Mouse (Mus musculus) midbrain, embryonic 13.5 days (tissue): ENCODE results near the gene Cish. TPM values are rescaled to one million over a fixed set of nuclear protein-coding genes. Genes with fewer than 3 reads are reported as not detected.
A peak's percentile ranks its signal among the peaks of the same experiment; 100 is the strongest.

ENCODE experiments used
- ATAC-seq: fragments of 200-750 bp; cut with Nextera tagmentation; 2 replicates; pipeline ENCODE4 v1.8.0; 2017; ENCODE audit warnings: mild to moderate bottlenecking, moderate TSS enrichment, moderate library complexity
- H3K27ac ChIP-seq: fragments of 300-500 bp; sonication (generic); 2 replicates; pipeline ENCODE4 v1.5.1; 2015; ENCODE audit warnings: inconsistent platforms, mild to moderate bottlenecking, moderate library complexity
- H3K27me3 ChIP-seq: fragments of 300-500 bp; sonication (generic); 2 replicates; pipeline ENCODE4 v1.6.1; 2015; ENCODE audit warnings: mild to moderate bottlenecking, inconsistent platforms
- H3K36me3 ChIP-seq: fragments of 300-500 bp; sonication (generic); 2 replicates; pipeline ENCODE4 v1.6.1; 2015; ENCODE audit warnings: mild to moderate bottlenecking, inconsistent platforms
- H3K4me1 ChIP-seq: fragments of 300-500 bp; sonication (generic); replicated peaks from 2 replicates; pipeline ENCODE4 v1.6.1; 2015; ENCODE audit warnings: inconsistent platforms
- H3K4me2 ChIP-seq: fragments of 300-500 bp; sonication (generic); replicated peaks from 2 replicates; pipeline ENCODE4 v1.6.1; 2015; ENCODE audit warnings: moderate library complexity, mild to moderate bottlenecking, inconsistent platforms
- H3K4me3 ChIP-seq: fragments of 300-500 bp; sonication (generic); replicated peaks from 2 replicates; pipeline ENCODE4 v1.5.1; 2015; ENCODE audit warnings: mild to moderate bottlenecking, inconsistent platforms
- H3K9ac ChIP-seq: fragments of 300-500 bp; sonication (generic); replicated peaks from 2 replicates; pipeline ENCODE4 v1.6.1; 2015; ENCODE audit warnings: mild to moderate bottlenecking, inconsistent platforms
- H3K9me3 ChIP-seq: fragments of 300-500 bp; sonication (generic); 2 replicates; pipeline ENCODE4 v1.6.1; 2016; ENCODE audit warnings: mild to moderate bottlenecking, inconsistent platforms
- WGBS: fragments of 180-500 bp; shearing (Covaris S2); methylation state at CpG from one replicate; pipeline ENCODE4 v1.1.7; 2015; 5-methylcytosine and 5-hydroxymethylcytosine counted together
- polyA plus RNA-seq: library from polyadenylated mRNA; unstranded; fragments of >200 nt; fragmentation: Nextera tagmentation; extraction: Ambion mirVana; gene quantifications from 2 replicates; pipeline ENCODE4 v1.2.1, GENCODE M21; 2015

Cish gene
- polyA plus RNA-seq = 6.3 and 6.6 TPM in 2 replicates

- Histone ChIP-seq H3K27ac (0 out of 2 replicates have a peak within 1 kb of the TSS, but pooled peaks have one; percentile 27), H3K36me3 (peaks cover 6% of the 10 kb centered on the region), H3K9ac (peak within 1 kb of the TSS; percentile 76), H3K4me1 (peaks cover 15% of the 10 kb centered on the region), H3K27me3 (peaks cover 18% of the 10 kb centered on the region), H3K9me3 (no peaks in the 10 kb centered on the region), H3K4me3 (peak within 1 kb of the TSS; percentile 68), H3K4me2 (peak within 1 kb of the TSS; percentile 90)
- no peak for ATAC-seq
These were observed at the start of gene Cish for GRCm38 (mm10) chr9:107296016-107296040. Cish (plus strand) TSS chr9:107296026.

DNA sequence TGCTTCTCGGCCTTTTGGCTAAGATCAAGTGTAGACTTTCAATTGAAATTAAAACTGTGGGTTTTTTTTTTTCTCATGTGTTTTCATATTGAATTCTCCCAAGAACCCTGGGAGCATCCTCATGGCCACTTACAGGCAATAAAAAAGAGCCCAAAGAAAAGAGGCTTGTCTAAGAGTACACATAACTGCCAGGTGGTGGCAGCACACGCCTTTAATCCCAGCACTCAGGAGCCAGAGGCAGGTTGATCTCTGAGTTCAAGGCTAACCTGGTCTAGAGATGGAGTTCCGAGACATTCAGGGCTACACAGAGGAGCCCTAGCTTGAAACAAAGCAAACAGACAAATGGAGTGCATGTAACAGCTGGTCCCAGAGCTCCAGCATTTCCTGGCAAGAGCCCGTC is 49.7 kb upstream of the Cish start:
- no peak overlapping the region for H3K4me2 ChIP-seq

GRCm38 (mm10) chr9:107249154-107249553 is 46.7 kb upstream of the Cish start:
- H3K36me3 ChIP-seq = no peaks in the 10 kb centered on the region
- no peak overlapping the region for H3K4me2 ChIP-seq
- H3K27me3 ChIP-seq = no peaks in the 10 kb centered on the region
- no peak overlapping the region for H3K9ac ChIP-seq
- no peak overlapping the region for H3K4me3 ChIP-seq
- H3K4me1 ChIP-seq = peaks cover 12% of the 10 kb centered on the region
- no peak for ATAC-seq
- no peaks in the 10 kb centered on the region for H3K9me3 ChIP-seq
- WGBS = 79% methylated on average over 6 of the region's 6 CpGs
- H3K27ac ChIP-seq = no peak overlapping the region

More for the DNA sequence above, 49.7 kb upstream of the Cish start:
- Histone ChIP-seq H3K36me3 (no peaks in the 10 kb centered on the region), H3K9me3 (no peaks in the 10 kb centered on the region), H3K9ac (no peak overlapping the region), H3K4me1 (peaks cover under 1% of the 10 kb centered on the region; the same call in 1 of the 2 replicates), H3K27me3 (no peaks in the 10 kb centered on the region), H3K4me3 (no peak overlapping the region), H3K27ac (no peak overlapping the region)
- 67% methylated on average over 4 of the region's 4 CpGs for WGBS
- ATAC-seq = no peak

- H3K36me3 ChIP-seq = no peaks in the 10 kb centered on the region
- no peaks in the 10 kb centered on the region for H3K27me3 ChIP-seq
- no peak for ATAC-seq
- H3K4me3 ChIP-seq = no peak overlapping the region
- H3K9ac ChIP-seq = no peak overlapping the region
- no peak overlapping the region for H3K27ac ChIP-seq
- H3K9me3 ChIP-seq = no peaks in the 10 kb centered on the region
- H3K4me2 ChIP-seq = no peak overlapping the region
- 85% methylated on average over 14 of the region's 14 CpGs for WGBS
- H3K4me1 ChIP-seq = peaks cover 28% of the 10 kb centered on the region
These were observed 45.1 kb upstream of the Cish start for GRCm38 (mm10) chr9:107250416-107251337.

DNA sequence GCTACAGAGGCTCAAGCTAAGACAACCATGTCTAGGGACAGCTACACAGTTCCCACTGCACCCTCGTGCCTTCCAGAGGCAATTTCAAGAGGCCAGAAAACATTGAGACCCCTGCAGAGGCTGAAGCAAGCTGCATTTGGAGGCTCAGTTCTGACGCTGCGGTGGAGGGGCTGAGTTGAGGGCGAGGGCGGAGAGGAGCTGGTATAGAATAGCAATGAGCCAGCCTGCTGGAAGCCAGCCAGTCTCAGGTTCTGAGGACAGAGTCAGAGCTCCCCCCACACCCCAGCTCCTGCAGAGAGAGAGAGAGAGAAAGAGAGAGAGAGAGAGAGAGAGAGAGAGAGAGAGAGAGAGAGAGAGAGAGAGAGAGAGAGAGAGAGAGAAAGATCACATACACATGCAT is 43.7 kb upstream of the Cish start:
- Histone ChIP-seq H3K9me3 (no peaks in the 10 kb centered on the region), H3K4me1 (peaks cover 34% of the 10 kb centered on the region), H3K4me3 (no peak overlapping the region), H3K27ac (peak overlapping the region; percentile 78), H3K9ac (0 out of 2 replicates have a peak overlapping the region, but pooled peaks have one; percentile 20), H3K36me3 (no peaks in the 10 kb centered on the region), H3K4me2 (no peak overlapping the region; the same call in 1 of the 2 replicates), H3K27me3 (no peaks in the 10 kb centered on the region)
- 6% methylated on average over 5 of the region's 5 CpGs for WGBS
- peak; percentile 81 for ATAC-seq

- peak; percentile 54; the same call in 1 of the 2 replicates for ATAC-seq
- H3K4me3 ChIP-seq = no peak overlapping the region
- H3K4me2 ChIP-seq = no peak overlapping the region
- 79% methylated on average over 12 of the region's 12 CpGs for WGBS
- no peaks in the 10 kb centered on the region for H3K36me3 ChIP-seq
- H3K9me3 ChIP-seq = no peaks in the 10 kb centered on the region
- no peaks in the 10 kb centered on the region for H3K27me3 ChIP-seq
- peaks cover 34% of the 10 kb centered on the region for H3K4me1 ChIP-seq
- peak overlapping the region; percentile 30; the same call in 1 of the 2 replicates for H3K27ac ChIP-seq
- H3K9ac ChIP-seq = 0 out of 2 replicates have a peak overlapping the region, but pooled peaks have one; percentile 6
These were observed 41.4 kb upstream of the Cish start for GRCm38 (mm10) chr9:107254476-107254875.

DNA sequence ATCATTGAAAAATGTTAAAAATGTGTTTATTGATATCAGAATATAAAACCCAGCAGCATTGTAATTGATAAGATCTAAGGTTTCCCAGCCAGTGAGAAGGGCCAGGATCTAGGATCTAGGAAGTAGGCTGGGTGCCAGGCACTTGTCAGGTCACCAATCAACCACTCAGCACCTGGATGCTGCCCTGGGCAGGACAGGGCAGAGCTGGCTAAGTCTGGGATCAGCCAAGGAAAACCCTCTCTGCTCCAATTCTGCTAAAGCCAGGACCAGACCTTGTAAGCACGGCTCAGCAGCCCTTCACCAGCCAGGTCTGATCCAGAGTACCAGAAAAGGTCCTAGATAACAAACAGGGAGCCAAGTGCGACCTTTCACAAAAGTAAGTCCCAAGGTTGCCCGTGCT is 40.9 kb upstream of the Cish start:
- H3K27ac ChIP-seq = peak overlapping the region; percentile 30; the same call in 1 of the 2 replicates
- H3K4me2 ChIP-seq = no peak overlapping the region
- 86% methylated on average over 3 of the region's 3 CpGs for WGBS
- no peaks in the 10 kb centered on the region for H3K27me3 ChIP-seq
- H3K36me3 ChIP-seq = no peaks in the 10 kb centered on the region
- no peak for ATAC-seq
- H3K4me3 ChIP-seq = no peak overlapping the region
- no peak overlapping the region for H3K9ac ChIP-seq
- H3K4me1 ChIP-seq = peaks cover 34% of the 10 kb centered on the region
- no peaks in the 10 kb centered on the region for H3K9me3 ChIP-seq

DNA sequence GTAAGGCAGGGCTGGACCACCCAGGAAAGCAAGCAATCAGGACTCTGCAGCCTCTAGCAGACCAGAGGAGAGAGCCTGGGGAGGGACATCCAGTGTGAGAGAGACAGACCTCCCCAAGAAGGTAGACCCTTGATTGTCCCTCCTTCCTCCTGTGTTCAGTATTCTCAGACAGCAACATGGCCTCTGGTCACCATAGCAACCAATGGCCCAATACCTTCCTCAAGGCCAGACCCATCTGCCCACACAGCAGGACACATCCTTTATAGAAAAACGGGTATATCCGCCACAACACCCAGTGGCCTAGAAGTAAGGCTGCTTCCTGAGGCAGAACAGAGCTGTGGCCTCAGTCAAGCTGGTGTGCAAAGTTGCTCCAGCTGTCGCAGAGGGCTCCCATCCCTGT is 40.2 kb upstream of the Cish start:
- no peak overlapping the region for H3K4me2 ChIP-seq
- H3K36me3 ChIP-seq = no peaks in the 10 kb centered on the region
- peak; percentile 56 for ATAC-seq
- no peaks in the 10 kb centered on the region for H3K9me3 ChIP-seq
- no peaks in the 10 kb centered on the region for H3K27me3 ChIP-seq
- H3K4me1 ChIP-seq = peaks cover 34% of the 10 kb centered on the region
- peak overlapping the region; percentile 68 for H3K27ac ChIP-seq
- H3K4me3 ChIP-seq = no peak overlapping the region
- WGBS = 29% methylated on average over 3 of the region's 3 CpGs
- no peak overlapping the region for H3K9ac ChIP-seq

DNA sequence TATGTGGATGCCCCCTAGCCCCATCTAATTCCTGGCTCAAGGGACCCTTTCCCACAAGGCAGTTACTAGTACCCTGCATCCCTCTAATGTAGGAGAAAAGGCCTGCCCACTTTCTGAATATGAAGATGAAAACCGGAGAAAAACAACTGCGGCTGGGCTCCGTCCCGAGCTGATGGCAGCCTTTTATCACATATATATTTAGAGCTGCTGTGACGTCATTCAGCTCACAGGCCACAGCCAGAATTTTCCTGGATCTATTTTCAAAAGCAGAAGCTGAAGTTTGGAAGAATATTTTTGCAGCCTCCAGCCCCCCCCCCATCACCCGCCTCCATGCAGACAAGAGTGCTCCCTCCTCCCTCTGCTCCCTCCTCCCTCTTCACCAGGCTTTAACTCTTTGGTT is 36.3 kb upstream of the Cish start:
- 84% methylated on average over 6 of the region's 6 CpGs for WGBS
- no peak for ATAC-seq
- H3K27me3 ChIP-seq = no peaks in the 10 kb centered on the region
- H3K27ac ChIP-seq = no peak overlapping the region
- no peak overlapping the region for H3K4me3 ChIP-seq
- H3K9ac ChIP-seq = no peak overlapping the region
- no peak overlapping the region for H3K4me2 ChIP-seq
- H3K4me1 ChIP-seq = peaks cover 17% of the 10 kb centered on the region
- no peaks in the 10 kb centered on the region for H3K9me3 ChIP-seq
- H3K36me3 ChIP-seq = no peaks in the 10 kb centered on the region

DNA sequence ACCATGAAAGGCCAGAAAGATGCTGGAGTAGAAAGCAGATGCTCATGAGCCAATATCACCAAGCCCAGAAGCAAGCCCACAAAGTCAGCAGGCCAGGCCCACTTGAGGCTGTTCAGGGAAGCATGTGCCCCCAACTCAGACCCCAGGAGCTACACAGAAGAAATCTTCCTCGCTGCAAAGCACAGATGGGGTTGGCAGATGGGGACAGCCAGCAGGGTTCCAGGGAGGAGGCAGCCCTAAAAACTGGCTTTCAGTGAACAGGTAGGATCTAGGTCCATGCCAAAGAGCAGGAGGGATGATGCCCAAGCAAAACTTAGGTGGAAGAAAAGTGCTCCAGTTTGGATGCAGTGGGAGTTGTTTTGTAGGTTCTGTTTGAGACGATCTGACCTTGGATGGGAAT is 35.4 kb upstream of the Cish start:
- Histone ChIP-seq H3K9me3 (no peaks in the 10 kb centered on the region), H3K4me3 (no peak overlapping the region), H3K27me3 (no peaks in the 10 kb centered on the region), H3K4me2 (no peak overlapping the region), H3K27ac (no peak overlapping the region), H3K4me1 (peaks cover 9% of the 10 kb centered on the region), H3K36me3 (no peaks in the 10 kb centered on the region), H3K9ac (no peak overlapping the region)
- ATAC-seq = no peak
- WGBS = 80% methylated on average over 2 of the region's 2 CpGs

- H3K4me1 ChIP-seq = peaks cover 5% of the 10 kb centered on the region
- 68% methylated on average over 8 of the region's 8 CpGs for WGBS
- 0 out of 2 replicates have a peak overlapping the region, but pooled peaks have one; percentile 14 for H3K9ac ChIP-seq
- H3K36me3 ChIP-seq = no peaks in the 10 kb centered on the region
- H3K27me3 ChIP-seq = no peaks in the 10 kb centered on the region
- no peak overlapping the region for H3K4me2 ChIP-seq
- no peak overlapping the region for H3K27ac ChIP-seq
- no peaks in the 10 kb centered on the region for H3K9me3 ChIP-seq
- H3K4me3 ChIP-seq = no peak overlapping the region
- ATAC-seq = no peak
These were observed 35.0 kb upstream of the Cish start for GRCm38 (mm10) chr9:107260836-107261235.

- Histone ChIP-seq H3K27me3 (no peaks in the 10 kb centered on the region), H3K4me2 (no peak overlapping the region), H3K4me3 (no peak overlapping the region), H3K36me3 (no peaks in the 10 kb centered on the region), H3K9ac (no peak overlapping the region), H3K27ac (no peak overlapping the region), H3K9me3 (no peaks in the 10 kb centered on the region), H3K4me1 (no peaks in the 10 kb centered on the region)
- no peak for ATAC-seq
- 88% methylated on average over 6 of the region's 6 CpGs for WGBS
These were observed 34.0 kb upstream of the Cish start for GRCm38 (mm10) chr9:107261792-107262191.

DNA sequence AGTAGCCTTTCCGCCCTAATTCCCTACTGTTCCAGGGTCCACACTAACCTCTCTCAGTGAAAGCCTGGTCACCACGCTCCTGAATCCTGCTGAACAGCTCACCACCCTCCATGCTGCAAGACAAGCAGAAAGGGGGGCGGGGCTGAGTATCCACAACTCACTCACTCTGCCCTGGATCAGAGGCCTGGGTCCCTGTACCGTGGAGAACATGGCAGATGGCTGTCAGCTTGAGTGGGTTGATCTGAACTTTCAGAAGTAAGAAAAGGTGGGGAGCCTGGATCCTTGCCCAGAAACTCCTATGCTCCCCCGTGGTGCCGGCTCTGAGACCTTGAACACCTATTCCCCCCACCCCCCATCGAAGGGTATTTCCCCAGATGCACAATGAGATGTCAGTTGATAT is 33.5 kb upstream of the Cish start:
- no peak for ATAC-seq
- 77% methylated on average over 7 of the region's 7 CpGs for WGBS
- H3K4me1 ChIP-seq = no peaks in the 10 kb centered on the region
- no peak overlapping the region for H3K27ac ChIP-seq
- no peaks in the 10 kb centered on the region for H3K36me3 ChIP-seq
- H3K27me3 ChIP-seq = no peaks in the 10 kb centered on the region
- no peaks in the 10 kb centered on the region for H3K9me3 ChIP-seq
- no peak overlapping the region for H3K4me3 ChIP-seq
- H3K9ac ChIP-seq = no peak overlapping the region
- no peak overlapping the region for H3K4me2 ChIP-seq
